Mouse (Mus musculus) hindbrain, postnatal 0 days (tissue): ENCODE results near the gene Astl. TPM values are rescaled to one million over a fixed set of nuclear protein-coding genes. Genes with fewer than 3 reads are reported as not detected.

Experiments
- ATAC-seq: fragments of 200-750 bp; cut with Nextera tagmentation; 2 replicates; pipeline ENCODE4 v1.8.0; 2017; ENCODE audit warnings: mild to moderate bottlenecking, moderate TSS enrichment, moderate library complexity
- DNase-seq: peaks from one replicate; pipeline ENCODE4 v3.0.0-alpha.2; 2015; ENCODE audit warnings: low spot score
- H3K27ac ChIP-seq: fragments of 300-500 bp; sonication (generic); 2 replicates; pipeline ENCODE4 v1.5.1; 2014; ENCODE audit warnings: mild to moderate bottlenecking
- H3K27me3 ChIP-seq: fragments of 300-500 bp; sonication (generic); 2 replicates; pipeline ENCODE4 v1.6.1; 2014; ENCODE audit warnings: low read length, mixed read lengths; ENCODE audit not compliant: insufficient read depth
- H3K36me3 ChIP-seq: fragments of 300-500 bp; sonication (generic); 2 replicates; pipeline ENCODE4 v1.6.1; 2014; ENCODE audit warnings: low read length, mixed read lengths; ENCODE audit not compliant: insufficient read depth
- H3K4me1 ChIP-seq: fragments of 300-500 bp; sonication (generic); 2 replicates; pipeline ENCODE4 v1.6.1; 2014; ENCODE audit warnings: antibody characterized with exemption, low read length, mixed read lengths; ENCODE audit not compliant: insufficient read depth
- H3K4me2 ChIP-seq: fragments of 300-500 bp; sonication (generic); 2 replicates; pipeline ENCODE4 v1.6.1; 2014; ENCODE audit warnings: low read depth, mild to moderate bottlenecking, low read length, moderate library complexity, mixed read lengths
- H3K4me3 ChIP-seq: fragments of 300-500 bp; sonication (generic); 2 replicates; pipeline ENCODE4 v1.5.1; 2014; ENCODE audit warnings: low read length
- H3K9ac ChIP-seq: fragments of 300-500 bp; sonication (generic); replicated peaks from 2 replicates; pipeline ENCODE4 v1.6.1; 2014; ENCODE audit warnings: mild to moderate bottlenecking, low read length, moderate library complexity, mixed read lengths
- H3K9me3 ChIP-seq: fragments of 300-500 bp; sonication (generic); 2 replicates; pipeline ENCODE4 v1.6.1; 2016; ENCODE audit warnings: low read length, mixed read lengths
- CTCF ChIP-seq: IDR thresholded peaks from 2 replicates; pipeline ENCODE4 v1.5.1; 2016; ENCODE audit warnings: antibody characterized with exemption, control low read depth, low read depth
- WGBS: fragments of 180-500 bp; shearing (Covaris S2); extraction: QIAGEN DNeasy Blood & Tissue Kit; methylation state at CpG from one replicate; pipeline ENCODE4 v1.1.7; 2014; 5-methylcytosine and 5-hydroxymethylcytosine counted together
- polyA plus RNA-seq: library from polyadenylated mRNA; unstranded; fragments of >200 nt; fragmentation: Nextera tagmentation; extraction: Ambion mirVana; gene quantifications from 2 replicates; pipeline ENCODE4 v1.2.1, GENCODE M21; 2015
- total RNA-seq: library from RNA; depleted of rRNA; stranded (reverse); fragments of >200 nt; gene quantifications from 2 replicates; pipeline ENCODE4 v1.2.3, GENCODE M21; 2014; rRNA removed

The Astl gene
- total and polyA plus RNA-seq, 2 experiments from 2014 or later: not detected

DNA sequence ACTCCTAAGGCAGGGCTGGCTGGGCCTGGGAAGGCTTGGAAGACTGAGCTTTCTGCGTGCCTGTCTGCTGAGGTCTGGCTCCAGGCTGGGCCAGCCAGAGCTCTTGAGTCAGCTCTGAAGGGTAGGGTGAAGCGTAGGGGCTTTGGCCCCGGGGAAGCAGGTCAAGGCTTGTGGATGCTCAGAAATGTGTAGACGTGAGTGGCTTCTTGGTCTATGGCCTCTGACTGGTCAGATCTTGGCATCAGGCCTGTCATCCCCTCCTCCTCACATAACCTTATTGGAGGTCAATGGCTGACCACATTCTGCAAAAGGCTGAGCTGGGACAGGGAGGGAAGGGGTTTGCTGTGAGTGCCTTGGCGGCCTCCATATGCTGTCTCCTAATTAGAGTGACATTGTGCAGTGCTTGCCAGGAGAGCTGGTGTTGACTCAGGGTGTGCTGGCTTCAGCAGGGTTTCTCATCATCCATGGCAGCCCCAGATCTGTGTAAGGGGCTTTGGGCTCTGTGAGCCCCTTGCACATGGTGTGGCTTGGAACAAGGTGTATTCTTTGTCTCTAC lies 56.2 kb downstream of the Astl start:
- Histone ChIP-seq H3K4me1 (no peaks in the 10 kb centered on the region), H3K4me3 (no peak overlapping the region), H3K9ac (no peak overlapping the region), H3K27me3 (no peaks in the 10 kb centered on the region), H3K4me2 (no peak overlapping the region), H3K9me3 (no peaks in the 10 kb centered on the region), H3K36me3 (no peaks in the 10 kb centered on the region), H3K27ac (no peak overlapping the region)
- ATAC-seq: no peak
- TF ChIP-seq CTCF: no peak
- WGBS: 85% methylated on average over 5 of the region's 5 CpGs
- DNase-seq: no peak

GRCm38 (mm10) chr2:127398738-127399137 lies 60.3 kb downstream of the Astl start:
- Histone ChIP-seq H3K4me3 (no peak overlapping the region), H3K9ac (no peak overlapping the region), H3K27ac (no peak overlapping the region), H3K36me3 (no peaks in the 10 kb centered on the region), H3K4me1 (no peaks in the 10 kb centered on the region), H3K9me3 (no peaks in the 10 kb centered on the region), H3K4me2 (no peak overlapping the region), H3K27me3 (no peaks in the 10 kb centered on the region)
- DNase-seq (no peak), ATAC-seq (no peak)
- 94% methylated on average over 7 of the region's 7 CpGs for WGBS
- TF ChIP-seq CTCF: no peak

Other genes with a start within 250 kb of the Astl start
- 13.7 and 15.9 TPM in 2 replicates for gene Ncaph, start 204.7 kb upstream of the Astl start, total RNA-seq
- 13.0 and 15.6 TPM in 2 replicates for gene Ncaph, start 204.7 kb upstream of the Astl start, polyA plus RNA-seq
- 11.5 and 14.6 TPM in 2 replicates for gene Itpripl1, start 195.2 kb upstream of the Astl start, total RNA-seq
- 11.0 and 12.4 TPM in 2 replicates for gene Itpripl1, start 195.2 kb upstream of the Astl start, polyA plus RNA-seq
- gene 1810024B03Rik, start 130.4 kb upstream of the Astl start, total RNA-seq: 0.11 and 0.26 TPM in 2 replicates
- gene 1810024B03Rik, start 130.4 kb upstream of the Astl start, polyA plus RNA-seq: 1.6 and 1.7 TPM in 2 replicates
- gene Snrnp200, start 130.3 kb upstream of the Astl start, total RNA-seq: 99.2 and 102 TPM in 2 replicates
- gene Snrnp200, start 130.3 kb upstream of the Astl start, polyA plus RNA-seq: 29.6 and 31.7 TPM in 2 replicates
- gene Ciao1, start 90.8 kb upstream of the Astl start, total RNA-seq: 53.0 and 56.1 TPM in 2 replicates
- 30.0 and 35.3 TPM in 2 replicates for gene Ciao1, start 90.8 kb upstream of the Astl start, polyA plus RNA-seq
- gene Tmem127, start 90.7 kb upstream of the Astl start, total RNA-seq: 169 TPM in 2 replicates
- 72.1 and 76.1 TPM in 2 replicates for gene Tmem127, start 90.7 kb upstream of the Astl start, polyA plus RNA-seq
- gene Stard7, start 68.4 kb upstream of the Astl start, total RNA-seq: 142 and 146 TPM in 2 replicates
- 92.3 and 94.3 TPM in 2 replicates for gene Stard7, start 68.4 kb upstream of the Astl start, polyA plus RNA-seq
- gene Dusp2, start 2.5 kb upstream of the Astl start, total RNA-seq: 8.7 and 14.3 TPM in 2 replicates
- gene Dusp2, start 2.5 kb upstream of the Astl start, polyA plus RNA-seq: 19.4 and 19.9 TPM in 2 replicates
- 0.47 and 0.99 TPM in 2 replicates for gene Adra2b, start 24.6 kb downstream of the Astl start, total RNA-seq
- gene Adra2b, start 24.6 kb downstream of the Astl start, polyA plus RNA-seq: 0.89 and 1.1 TPM in 2 replicates
- 0.42 TPM in 1 of 2 replicates, not detected in the other for gene Gpat2, start 86.6 kb downstream of the Astl start, total RNA-seq
- gene Gpat2, start 86.6 kb downstream of the Astl start, polyA plus RNA-seq: 0.21 and 0.28 TPM in 2 replicates
- gene Fahd2a, start 105.9 kb downstream of the Astl start, total RNA-seq: 29.4 and 44.4 TPM in 2 replicates
- 33.6 and 34.0 TPM in 2 replicates for gene Fahd2a, start 105.9 kb downstream of the Astl start, polyA plus RNA-seq
- 34.7 and 39.0 TPM in 2 replicates for gene Kcnip3, start 183.5 kb downstream of the Astl start, total RNA-seq
- 12.4 and 13.8 TPM in 2 replicates for gene Kcnip3, start 183.5 kb downstream of the Astl start, polyA plus RNA-seq
- 0.07 and 0.10 TPM in 2 replicates for gene Prom2, start 202.8 kb downstream of the Astl start, total RNA-seq
- gene Prom2, start 202.8 kb downstream of the Astl start, polyA plus RNA-seq: 0.10 and 0.32 TPM in 2 replicates
- gene Zfp661, start 248.5 kb downstream of the Astl start, total RNA-seq: 4.0 and 6.0 TPM in 2 replicates
- gene Zfp661, start 248.5 kb downstream of the Astl start, polyA plus RNA-seq: 4.3 TPM in 2 replicates
- gene Mrps5, start 248.6 kb downstream of the Astl start, total RNA-seq: 44.5 and 69.7 TPM in 2 replicates
- 129 and 138 TPM in 2 replicates for gene Mrps5, start 248.6 kb downstream of the Astl start, polyA plus RNA-seq